Mouse (Mus musculus) liver, embryonic 13.5 days (tissue): ENCODE measurements around the gene Prss57. TPM values are rescaled to one million over a fixed set of nuclear protein-coding genes. Genes with fewer than 3 reads are reported as not detected.

ENCODE experiments used
- ATAC-seq: fragments of 200-750 bp; cut with Nextera tagmentation; 2 replicates; pipeline ENCODE4 v1.8.0; 2017; ENCODE audit warnings: low read depth, mild to moderate bottlenecking, moderate number of reproducible peaks, moderate library complexity
- DNase-seq: peaks from one replicate; pipeline ENCODE4 v3.0.0; 2022
- H3K27ac ChIP-seq: fragments of 300-500 bp; sonication (generic); 2 replicates; pipeline ENCODE4 v1.5.1; 2015; ENCODE audit warnings: moderate library complexity, mild to moderate bottlenecking, inconsistent platforms
- H3K27me3 ChIP-seq: fragments of 300-500 bp; sonication (generic); 2 replicates; pipeline ENCODE4 v1.6.1; 2015; ENCODE audit warnings: mild to moderate bottlenecking, inconsistent platforms
- H3K36me3 ChIP-seq: fragments of 300-500 bp; sonication (generic); 2 replicates; pipeline ENCODE4 v1.6.1; 2015; ENCODE audit warnings: mild to moderate bottlenecking, inconsistent platforms
- H3K4me1 ChIP-seq: fragments of 300-500 bp; sonication (generic); replicated peaks from 2 replicates; pipeline ENCODE4 v1.6.1; 2015; ENCODE audit warnings: inconsistent platforms
- H3K4me2 ChIP-seq: fragments of 300-500 bp; sonication (generic); 2 replicates; pipeline ENCODE4 v1.6.1; 2015; ENCODE audit warnings: inconsistent platforms, mild to moderate bottlenecking, moderate library complexity
- H3K4me3 ChIP-seq: fragments of 300-500 bp; sonication (generic); replicated peaks from 2 replicates; pipeline ENCODE4 v1.5.1; 2015; ENCODE audit warnings: mild to moderate bottlenecking, inconsistent platforms
- H3K9ac ChIP-seq: fragments of 300-500 bp; sonication (generic); 2 replicates; pipeline ENCODE4 v1.6.1; 2015; ENCODE audit warnings: mild to moderate bottlenecking, inconsistent platforms
- H3K9me3 ChIP-seq: fragments of 300-500 bp; sonication (generic); replicated peaks from 2 replicates; pipeline ENCODE4 v1.6.1; 2016; ENCODE audit warnings: inconsistent platforms
- WGBS: fragments of 180-500 bp; shearing (Covaris S2); methylation state at CpG from one replicate; pipeline ENCODE4 v1.1.7; 2015; ENCODE audit not compliant: insufficient replicate concordance; 5-methylcytosine and 5-hydroxymethylcytosine counted together
- polyA plus RNA-seq: library from polyadenylated mRNA; unstranded; fragments of >200 nt; fragmentation: Nextera tagmentation; extraction: Ambion mirVana; gene quantifications from 2 replicates; pipeline ENCODE4 v1.2.1, GENCODE M21; 2015

Gene Prss57
- polyA plus RNA-seq, 1 experiment from 2014 or later = 3.2 TPM

DNA sequence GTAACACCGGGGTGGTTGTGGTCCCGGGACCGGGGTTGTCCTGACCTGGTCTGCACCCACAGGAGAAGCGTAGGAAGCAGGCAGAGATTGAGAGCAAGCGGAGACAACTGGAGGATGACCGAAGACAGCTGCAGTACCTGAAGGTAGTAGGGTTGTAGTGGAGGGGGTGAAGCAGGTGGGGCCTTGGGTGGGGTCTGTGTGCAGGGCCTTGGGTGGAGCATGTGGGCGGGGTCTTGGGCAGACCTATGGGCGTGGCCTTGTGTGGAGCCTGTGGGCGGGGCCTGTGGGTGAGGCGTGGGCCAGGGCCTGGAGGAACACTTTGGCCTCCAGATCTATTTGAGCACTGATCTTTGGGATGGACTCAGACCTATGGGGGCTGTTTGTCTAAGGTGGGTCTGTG lies 16.2 kb upstream of the Prss57 start:
- peaks cover 70% of the 10 kb centered on the region for H3K4me1 ChIP-seq
- H3K27me3 ChIP-seq = no peaks in the 10 kb centered on the region
- 60% methylated on average over 10 of the region's 10 CpGs for WGBS
- no peaks in the 10 kb centered on the region for H3K36me3 ChIP-seq
- no peak overlapping the region for H3K27ac ChIP-seq
- DNase-seq (peak; percentile 50), ATAC-seq (peak; percentile 25; the same call in 1 of the 2 replicates)
- H3K4me3 ChIP-seq = no peak overlapping the region
- no peak overlapping the region for H3K4me2 ChIP-seq
- H3K9me3 ChIP-seq = no peaks in the 10 kb centered on the region
- no peak overlapping the region for H3K9ac ChIP-seq

DNA sequence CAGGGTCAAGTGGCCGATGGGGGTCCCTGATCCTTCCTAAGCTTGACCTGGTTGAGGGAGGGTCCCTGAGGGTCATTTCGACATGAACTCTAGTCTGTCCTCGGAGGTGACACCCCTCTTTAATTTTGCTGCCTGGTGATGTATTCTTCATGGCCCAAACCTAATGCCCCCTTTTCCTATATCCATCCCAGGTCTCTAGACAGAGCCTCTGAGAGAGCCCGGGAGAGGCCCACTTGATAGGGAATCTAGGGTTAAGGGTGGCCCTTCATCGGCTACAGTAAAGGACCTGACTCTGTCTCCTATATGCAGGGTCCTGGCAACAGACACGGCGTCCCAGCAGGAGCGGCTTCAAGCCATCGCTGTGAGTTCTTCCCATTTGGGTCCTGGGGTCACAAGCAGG lies 15.6 kb upstream of the Prss57 start:
- Histone ChIP-seq H3K4me3 (no peak overlapping the region), H3K36me3 (no peaks in the 10 kb centered on the region), H3K27ac (no peak overlapping the region), H3K4me1 (peaks cover 73% of the 10 kb centered on the region), H3K27me3 (no peaks in the 10 kb centered on the region), H3K9me3 (no peaks in the 10 kb centered on the region), H3K4me2 (no peak overlapping the region), H3K9ac (no peak overlapping the region)
- WGBS = 79% methylated on average over 9 of the region's 9 CpGs
- ATAC-seq (no peak), DNase-seq (no peak)

DNA sequence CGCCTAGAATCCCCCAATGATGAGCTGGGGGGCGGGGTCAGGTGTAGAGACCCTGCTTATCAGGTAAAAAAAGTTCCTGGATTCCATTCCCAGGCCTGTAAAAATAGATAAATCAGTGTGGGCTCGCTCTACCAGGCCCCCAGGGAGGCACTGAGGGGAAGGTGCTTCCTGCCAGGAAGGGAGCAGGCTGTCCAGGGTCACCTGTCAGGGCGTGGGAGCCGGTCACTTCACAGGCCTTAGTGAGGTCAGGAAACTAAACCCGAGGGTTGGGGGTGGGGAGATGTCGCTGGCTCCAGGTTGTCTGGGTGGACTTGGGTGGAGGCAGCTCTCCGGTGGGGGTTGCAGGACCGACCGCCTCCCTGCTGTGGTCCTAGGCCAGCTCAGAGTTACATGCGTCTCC lies 14.9 kb upstream of the Prss57 start:
- no peak overlapping the region for H3K27ac ChIP-seq
- no peaks in the 10 kb centered on the region for H3K36me3 ChIP-seq
- H3K9ac ChIP-seq = no peak overlapping the region
- no peak for DNase-seq
- no peaks in the 10 kb centered on the region for H3K9me3 ChIP-seq
- H3K4me1 ChIP-seq = peaks cover 79% of the 10 kb centered on the region
- 38% methylated on average over 11 of the region's 11 CpGs for WGBS
- no peaks in the 10 kb centered on the region for H3K27me3 ChIP-seq
- ATAC-seq = no peak
- H3K4me3 ChIP-seq = no peak overlapping the region
- no peak overlapping the region for H3K4me2 ChIP-seq

DNA sequence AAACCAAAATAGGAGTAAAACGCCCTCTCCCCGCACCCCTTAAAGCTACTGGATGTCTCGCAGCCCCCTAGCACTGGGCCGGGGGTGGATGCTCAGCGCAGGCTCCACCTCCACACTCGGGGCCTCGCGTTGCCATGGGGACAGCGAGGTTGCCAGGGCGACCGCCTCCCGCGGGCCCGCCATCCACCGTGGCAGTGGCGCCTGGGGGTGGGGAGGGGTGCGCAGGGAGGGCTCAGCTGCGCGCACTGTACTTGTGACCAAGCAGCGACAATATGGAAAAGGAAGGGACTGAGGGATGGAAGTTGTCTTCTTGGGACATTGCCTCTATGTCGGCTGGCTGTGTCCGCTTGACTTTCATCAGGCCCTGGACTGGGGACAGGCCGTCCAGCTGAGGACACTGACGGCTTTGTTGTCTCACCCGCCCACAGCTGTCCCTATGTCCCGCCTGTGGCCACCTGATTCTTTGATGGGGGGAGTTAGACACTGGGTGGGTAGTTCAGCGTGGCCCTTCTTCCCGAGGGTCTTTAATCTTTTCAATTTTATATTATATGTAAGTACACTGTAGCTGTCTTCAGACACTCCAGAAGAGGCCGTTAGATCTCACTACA lies 13.1 kb upstream of the Prss57 start:
- H3K9me3 ChIP-seq = no peaks in the 10 kb centered on the region

DNA sequence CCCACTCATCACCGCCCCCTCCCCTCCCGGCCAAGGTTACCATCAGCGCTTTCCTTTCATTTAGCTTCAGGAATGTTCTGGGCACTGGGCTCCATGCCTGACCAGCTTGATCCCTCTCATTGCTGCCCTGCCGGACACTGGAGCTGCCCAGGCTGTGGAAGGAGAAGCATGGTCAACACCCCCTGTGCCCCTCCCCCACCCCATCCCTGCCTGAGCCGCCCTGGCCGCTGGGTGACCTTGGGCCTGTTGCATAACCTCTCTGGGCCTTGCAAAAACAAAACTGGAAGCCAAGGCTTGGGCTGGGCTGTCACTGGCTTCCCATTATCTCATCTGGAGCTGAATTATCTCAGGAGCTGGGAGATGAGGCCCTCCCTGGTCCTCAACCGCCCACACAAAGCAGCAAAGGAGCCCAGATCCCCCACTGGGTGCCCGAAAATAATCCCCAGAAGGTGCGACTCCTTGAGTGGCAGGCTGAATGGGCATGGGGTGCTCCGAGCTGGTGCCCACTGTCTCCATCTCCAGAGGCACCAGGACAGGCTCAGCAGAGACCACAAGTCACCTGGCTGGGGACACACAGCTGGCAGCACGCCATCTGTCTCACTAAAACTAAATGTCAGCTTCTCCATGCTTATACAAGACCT lies 11.7 kb upstream of the Prss57 start:
- Histone ChIP-seq H3K36me3 (no peaks in the 10 kb centered on the region), H3K9me3 (no peaks in the 10 kb centered on the region), H3K4me1 (peaks cover 84% of the 10 kb centered on the region), H3K27ac (peak overlapping the region; percentile 77), H3K9ac (no peak overlapping the region), H3K27me3 (no peaks in the 10 kb centered on the region), H3K4me3 (peak overlapping the region; percentile 9; the same call in 1 of the 2 replicates), H3K4me2 (peak overlapping the region; percentile 44)
- WGBS = 45% methylated on average over 11 of the region's 11 CpGs
- peak; percentile 42 for ATAC-seq
- no peak for DNase-seq

More for the DNA sequence above, 13.1 kb upstream of the Prss57 start:
- Histone ChIP-seq H3K4me3 (no peak overlapping the region), H3K9ac (no peak overlapping the region), H3K4me2 (no peak overlapping the region), H3K27ac (no peak overlapping the region), H3K4me1 (peaks cover 79% of the 10 kb centered on the region), H3K36me3 (no peaks in the 10 kb centered on the region), H3K27me3 (no peaks in the 10 kb centered on the region)
- DNase-seq = no peak
- 45% methylated on average over 29 of the region's 29 CpGs for WGBS
- no peak for ATAC-seq

DNA sequence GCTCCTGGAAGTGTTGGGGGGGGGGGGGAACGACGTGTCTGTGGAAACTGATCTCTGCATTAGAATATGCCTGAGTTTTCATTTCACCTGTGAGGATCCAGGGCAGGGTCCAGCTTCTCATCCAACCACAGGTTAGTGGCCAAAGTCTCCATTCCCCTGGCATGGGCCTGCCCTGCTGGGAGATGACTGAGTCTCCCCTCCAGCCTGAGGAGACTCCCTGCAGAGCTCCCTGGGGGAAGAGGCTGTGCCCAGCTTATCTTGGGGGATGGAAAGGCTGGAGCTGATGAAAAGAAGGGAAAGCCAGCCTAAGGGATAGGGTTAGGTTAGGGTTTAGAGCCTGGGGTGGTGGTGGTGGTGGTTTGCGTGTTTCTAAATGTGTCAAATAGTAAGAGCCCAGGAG lies 11.1 kb upstream of the Prss57 start:
- 65% methylated on average over 3 of the region's 3 CpGs for WGBS
- peak overlapping the region; percentile 66 for H3K27ac ChIP-seq
- peak overlapping the region; percentile 44 for H3K4me2 ChIP-seq

DNA sequence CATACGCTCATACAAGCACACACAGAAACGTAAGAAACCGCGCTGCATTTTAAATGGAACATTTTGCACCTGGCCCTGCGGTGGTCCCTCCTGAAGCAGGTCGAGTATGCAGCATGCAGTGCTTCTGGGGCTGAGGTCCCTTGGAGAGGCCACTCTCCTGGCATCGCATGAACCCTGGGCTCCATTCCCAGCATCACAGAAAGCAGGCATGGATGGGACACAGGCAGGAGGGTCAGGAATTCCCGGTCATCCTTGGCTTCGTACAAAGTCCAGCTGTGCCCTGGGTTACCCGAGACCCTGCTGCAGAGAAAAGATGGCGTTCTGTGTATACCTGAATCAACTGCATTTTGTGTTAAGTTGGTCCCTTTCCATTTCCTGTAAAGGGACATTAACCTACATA lies 9.7 kb upstream of the Prss57 start:
- no peak for ATAC-seq
- WGBS = 79% methylated on average over 11 of the region's 11 CpGs
- no peak overlapping the region for H3K4me3 ChIP-seq
- H3K4me1 ChIP-seq = peaks cover 78% of the 10 kb centered on the region
- no peaks in the 10 kb centered on the region for H3K27me3 ChIP-seq
- no peaks in the 10 kb centered on the region for H3K36me3 ChIP-seq
- no peak overlapping the region for H3K4me2 ChIP-seq
- H3K9ac ChIP-seq = no peak overlapping the region
- DNase-seq = no peak
- H3K27ac ChIP-seq = no peak overlapping the region
- H3K9me3 ChIP-seq = no peaks in the 10 kb centered on the region

More for the DNA sequence above, 11.1 kb upstream of the Prss57 start:
- peaks cover 84% of the 10 kb centered on the region for H3K4me1 ChIP-seq
- no peaks in the 10 kb centered on the region for H3K27me3 ChIP-seq
- ATAC-seq (no peak; the same call in 1 of the 2 replicates), DNase-seq (no peak)
- no peaks in the 10 kb centered on the region for H3K36me3 ChIP-seq
- no peaks in the 10 kb centered on the region for H3K9me3 ChIP-seq
- H3K9ac ChIP-seq = no peak overlapping the region
- peak overlapping the region; percentile 9; the same call in 1 of the 2 replicates for H3K4me3 ChIP-seq

DNA sequence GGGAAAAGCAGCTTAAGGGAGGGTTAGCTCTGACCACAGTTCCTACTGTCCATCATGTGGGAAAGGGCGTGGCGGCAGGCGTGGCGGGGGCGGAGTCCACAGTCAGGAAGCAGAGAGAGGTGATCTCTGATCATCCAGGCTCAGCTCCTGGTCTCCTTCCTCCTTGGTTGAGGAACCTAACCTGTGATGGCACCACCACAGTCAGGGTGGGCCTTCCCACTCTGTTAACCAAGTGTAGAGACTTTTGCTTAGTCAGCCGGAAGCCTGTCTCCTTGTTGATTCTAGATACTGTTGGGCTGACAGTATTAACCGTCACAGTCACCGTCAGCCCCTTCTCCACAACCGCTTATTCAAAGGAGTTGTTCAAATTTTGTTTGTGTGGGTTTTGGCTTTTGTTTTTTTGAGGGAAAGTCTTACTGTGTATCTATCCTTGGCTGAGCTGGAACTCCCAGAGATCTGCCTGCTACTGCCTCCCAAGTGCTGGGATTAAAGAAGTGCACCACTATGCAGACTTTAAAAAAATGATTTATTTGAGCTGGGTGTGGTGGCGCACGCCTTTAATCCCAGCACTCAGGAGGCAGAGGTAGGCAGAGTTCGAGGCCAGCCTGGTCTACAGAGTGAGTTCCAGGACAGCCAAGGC lies 7.6 kb upstream of the Prss57 start:
- DNase-seq (peak; percentile 51), ATAC-seq (peak; percentile 14; the same call in 1 of the 2 replicates)
- H3K4me1 ChIP-seq = peaks cover 78% of the 10 kb centered on the region
- no peaks in the 10 kb centered on the region for H3K9me3 ChIP-seq
- H3K4me3 ChIP-seq = no peak overlapping the region
- H3K4me2 ChIP-seq = peak overlapping the region; percentile 17; the same call in 1 of the 2 replicates
- 0 out of 2 replicates have a peak overlapping the region, but pooled peaks have one; percentile 36 for H3K27ac ChIP-seq
- WGBS = 27% methylated on average over 12 of the region's 12 CpGs
- no peak overlapping the region for H3K9ac ChIP-seq
- peaks cover 16% of the 10 kb centered on the region for H3K27me3 ChIP-seq
- no peaks in the 10 kb centered on the region for H3K36me3 ChIP-seq

DNA sequence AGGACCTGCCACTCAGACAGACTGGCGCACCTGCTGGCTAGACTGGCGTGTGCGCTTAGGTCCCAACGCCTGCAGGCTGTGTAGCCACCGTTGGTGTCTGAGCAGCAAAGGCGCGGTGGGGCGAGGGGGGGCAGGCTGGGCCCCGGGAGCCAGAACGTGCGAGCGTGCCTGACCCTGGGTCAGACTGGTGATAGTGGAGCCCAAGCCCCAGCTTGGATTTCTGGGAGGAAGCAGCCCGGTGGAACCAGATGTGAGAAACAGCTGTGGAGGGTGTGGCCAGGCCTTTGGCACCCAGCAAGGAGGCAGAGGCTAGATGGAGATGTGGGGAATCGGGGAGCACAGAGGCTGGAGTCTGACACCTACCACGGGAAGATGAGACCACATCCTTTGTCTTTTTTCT lies 6.6 kb upstream of the Prss57 start:
- Histone ChIP-seq H3K9me3 (no peaks in the 10 kb centered on the region), H3K27me3 (peaks cover 16% of the 10 kb centered on the region), H3K4me2 (0 out of 2 replicates have a peak overlapping the region, but pooled peaks have one; percentile 5), H3K36me3 (no peaks in the 10 kb centered on the region), H3K27ac (peak overlapping the region; percentile 4; the same call in 1 of the 2 replicates), H3K4me1 (peaks cover 73% of the 10 kb centered on the region), H3K9ac (no peak overlapping the region), H3K4me3 (no peak overlapping the region)
- WGBS = 24% methylated on average over 15 of the region's 15 CpGs
- ATAC-seq (no peak), DNase-seq (no peak)

DNA sequence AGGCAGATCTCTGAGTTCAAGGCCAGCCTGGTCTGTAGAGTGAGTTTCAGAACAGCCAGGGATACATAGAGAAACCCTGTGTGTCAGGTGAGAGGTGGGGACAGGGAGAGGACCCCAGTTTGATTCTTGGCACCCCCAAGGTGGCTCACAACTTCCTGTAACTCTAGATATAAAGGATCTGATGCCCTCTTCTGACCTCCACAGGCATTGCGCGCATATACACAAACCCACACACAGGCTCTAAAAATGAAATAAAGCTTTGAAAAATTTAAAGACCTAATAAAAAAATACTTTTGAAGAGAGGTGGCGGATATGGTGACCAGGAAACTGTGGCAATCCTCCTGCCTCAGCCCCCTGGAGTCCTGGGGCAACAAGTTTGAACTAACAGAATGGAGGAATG lies 5.1 kb upstream of the Prss57 start:
- ATAC-seq (no peak), DNase-seq (no peak)
- Histone ChIP-seq H3K9ac (no peak overlapping the region), H3K4me2 (no peak overlapping the region), H3K4me3 (no peak overlapping the region), H3K9me3 (no peaks in the 10 kb centered on the region), H3K27me3 (peaks cover 16% of the 10 kb centered on the region), H3K27ac (no peak overlapping the region), H3K36me3 (no peaks in the 10 kb centered on the region), H3K4me1 (peaks cover 60% of the 10 kb centered on the region)
- 89% methylated on average over 3 of the region's 3 CpGs for WGBS

DNA sequence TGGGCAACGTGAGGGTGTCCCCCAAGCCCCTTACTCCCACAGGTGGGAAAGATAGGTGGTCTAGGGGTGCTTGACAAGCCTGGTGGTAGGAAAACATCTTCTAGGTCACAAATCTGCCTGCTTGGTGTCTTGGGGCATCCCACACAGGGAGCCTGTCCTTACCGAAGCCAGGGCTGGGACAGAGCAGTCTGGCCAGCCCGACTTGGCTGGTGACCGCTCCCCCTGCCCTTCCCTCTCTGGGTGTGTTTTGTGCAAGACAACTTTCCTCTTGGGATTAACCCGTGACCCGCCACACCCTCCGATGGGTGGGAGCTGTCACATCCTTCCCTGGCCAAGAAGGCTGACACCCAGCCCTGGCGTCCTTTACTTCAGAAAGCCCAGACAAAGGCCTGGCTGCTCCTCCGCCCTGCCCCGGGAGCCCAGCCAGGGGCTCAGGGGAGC lies 3.8 kb upstream of the Prss57 start:
- Histone ChIP-seq H3K4me2 (peak overlapping the region; percentile 90), H3K4me3 (peak overlapping the region; percentile 69), H3K9ac (peak overlapping the region; percentile 73), H3K27me3 (peaks cover 16% of the 10 kb centered on the region), H3K9me3 (no peaks in the 10 kb centered on the region), H3K4me1 (peaks cover 54% of the 10 kb centered on the region), H3K36me3 (no peaks in the 10 kb centered on the region), H3K27ac (no peak overlapping the region)
- WGBS = 23% methylated on average over 10 of the region's 10 CpGs
- no peak for ATAC-seq
- DNase-seq = no peak
